8 mouse cellular contexts compared by ENCODE assay signal in the genomic region with DNA sequence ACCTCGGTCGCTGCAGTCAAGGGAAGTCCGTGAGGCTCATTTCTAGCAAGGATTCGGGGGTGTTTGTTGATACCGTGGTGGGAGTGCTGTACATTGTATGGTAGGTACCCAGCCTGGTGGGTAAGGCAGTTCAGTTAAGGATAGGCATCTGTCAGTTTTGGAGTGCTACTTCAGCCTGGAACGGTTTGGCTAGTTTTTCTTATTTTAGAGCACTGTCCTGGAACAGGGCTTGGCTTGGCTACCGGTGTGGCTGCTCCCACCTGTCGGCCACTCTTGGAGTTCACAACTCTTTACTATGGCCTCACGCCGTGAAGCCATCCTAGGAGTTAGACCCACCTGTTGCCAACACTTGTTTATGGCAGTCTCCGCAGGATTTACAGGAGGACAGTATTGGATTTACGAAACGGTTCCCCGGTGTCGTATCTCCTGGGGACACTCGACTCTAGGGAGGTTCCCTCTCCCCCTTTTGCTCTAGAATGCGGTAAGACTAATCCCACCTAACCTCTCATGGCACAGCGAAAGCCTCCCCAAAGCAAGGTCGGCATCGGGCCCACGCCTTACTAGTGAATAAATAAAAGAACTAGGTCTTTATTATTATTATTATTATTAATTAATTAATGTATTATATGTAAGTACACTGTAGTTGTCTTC. TPM values are rescaled to one million over a fixed set of nuclear protein-coding genes. Genes with fewer than 3 reads are reported as not detected.
DNase-seq lines count a peak whose midpoint lies in the region; ATAC-seq lines count a peak whose summit lies in the region.

No protein-coding gene starts in this region.

- peaks cover 6 to 28% of the 10 kb centered on the region in 2 experiments; a peak in 3 of 4 replicates for H3K4me1 ChIP-seq in heart, embryonic 14.5 days (ENCODE audit: control insufficient read depth in 2 of 2, insufficient read depth in 2 of 2, low read length in 2 of 2)

- peak; percentile 53 for DNase-seq in CD4-positive helper T cell, adult 2 months (ENCODE audit: low read depth, low spot score)
- peak; percentile 14 for DNase-seq in T-cell, adult 2 months (ENCODE audit: low spot score)
- peak; percentile 36 for DNase-seq in embryo, embryonic 9.5 days (ENCODE audit: extremely low spot score)
- peak; percentile 72 for DNase-seq in kidney, postnatal 10 days
- peak; percentile 56 for DNase-seq in lung, postnatal 10 days
- peak; percentile 28 for DNase-seq in spleen, adult 12 weeks (ENCODE audit: low spot score)

- H3K9ac ChIP-seq in heart, embryonic 14.5 days (ENCODE audit: low read length): peak overlapping the region; percentile 88

- ATAC-seq in heart, embryonic 14.5 days (ENCODE audit: insufficient number of reproducible peaks, insufficient read depth, low FRiP score, low read depth): no peak
- no peak for ATAC-seq in megakaryocyte progenitor cell, adult 5-6 weeks (replicated peaks; ENCODE audit: poor library complexity)

- H3K4me2 ChIP-seq in heart, embryonic 14.5 days (ENCODE audit: low read length): peak overlapping the region; percentile 97

- H3K27ac ChIP-seq in heart, embryonic 14.5 days (replicated peaks in 1 of 2; ENCODE audit: control insufficient read depth in 1 of 2, insufficient read depth in 1 of 2, low read depth in 2 of 2, low read length in 2 of 2): peak overlapping the region; percentile 97 to 100

- no peaks in the 10 kb centered on the region for H3K27me3 ChIP-seq in heart, embryonic 14.5 days (ENCODE audit: control insufficient read depth, insufficient read depth, low read length)

- no peaks in the 10 kb centered on the region for H3K9me3 ChIP-seq in heart, embryonic 14.5 days (ENCODE audit: control insufficient read depth, low read length)

- 5% methylated on average over 21 of the region's 21 CpGs for WGBS in heart, embryonic 14.5 days

- no peaks in the 10 kb centered on the region for H3K36me3 ChIP-seq in heart, embryonic 14.5 days (ENCODE audit: control insufficient read depth, insufficient read depth, low read length)

- H3K4me3 ChIP-seq in heart, embryonic 14.5 days (ENCODE audit: control insufficient read depth in 1 of 2, insufficient read depth in 1 of 2, low read depth in 1 of 2, low read length in 2 of 2): peak overlapping the region; percentile 84 to 96

RNA-seq across cellular contexts. Expression of a gene that starts 2.5 kb away (rescaled TPM):
- 25.2 and 29.2 TPM in 2 replicates for polyA plus RNA-seq in heart, embryonic 14.5 days (2014; fragmentation: Nextera tagmentation; extraction: Ambion mirVana)
- 81.5 and 89.2 TPM in 2 replicates for total RNA-seq in megakaryocyte progenitor cell, adult 5-6 weeks (2015)
- 81.3 and 127 TPM in 2 replicates for total RNA-seq in megakaryocyte progenitor cell, adult 5-6 weeks (2017)

RNA-seq across cellular contexts. Expression of a gene that starts 56.2 kb away (rescaled TPM):
- 33.1 and 34.3 TPM in 2 replicates for polyA plus RNA-seq in heart, embryonic 14.5 days (2014; fragmentation: Nextera tagmentation; extraction: Ambion mirVana)
- 42.4 and 53.8 TPM in 2 replicates for total RNA-seq in megakaryocyte progenitor cell, adult 5-6 weeks (2015)
- 50.6 and 61.7 TPM in 2 replicates for total RNA-seq in megakaryocyte progenitor cell, adult 5-6 weeks (2017)

Comparison
In these comparisons a context has a peak if more than half of its experiments do, and no peak if none do; other contexts are left out.
1. DNase-seq: peak in every context shown above with its lines; median percentile 72 in kidney, postnatal 10 days; 56 in lung, postnatal 10 days; 53 in CD4-positive helper T cell, adult 2 months; 36 in embryo, embryonic 9.5 days; 28 in spleen, adult 12 weeks; 14 in T-cell, adult 2 months.